ENCODE assay signal across 10 mouse cellular contexts in the genomic region with DNA sequence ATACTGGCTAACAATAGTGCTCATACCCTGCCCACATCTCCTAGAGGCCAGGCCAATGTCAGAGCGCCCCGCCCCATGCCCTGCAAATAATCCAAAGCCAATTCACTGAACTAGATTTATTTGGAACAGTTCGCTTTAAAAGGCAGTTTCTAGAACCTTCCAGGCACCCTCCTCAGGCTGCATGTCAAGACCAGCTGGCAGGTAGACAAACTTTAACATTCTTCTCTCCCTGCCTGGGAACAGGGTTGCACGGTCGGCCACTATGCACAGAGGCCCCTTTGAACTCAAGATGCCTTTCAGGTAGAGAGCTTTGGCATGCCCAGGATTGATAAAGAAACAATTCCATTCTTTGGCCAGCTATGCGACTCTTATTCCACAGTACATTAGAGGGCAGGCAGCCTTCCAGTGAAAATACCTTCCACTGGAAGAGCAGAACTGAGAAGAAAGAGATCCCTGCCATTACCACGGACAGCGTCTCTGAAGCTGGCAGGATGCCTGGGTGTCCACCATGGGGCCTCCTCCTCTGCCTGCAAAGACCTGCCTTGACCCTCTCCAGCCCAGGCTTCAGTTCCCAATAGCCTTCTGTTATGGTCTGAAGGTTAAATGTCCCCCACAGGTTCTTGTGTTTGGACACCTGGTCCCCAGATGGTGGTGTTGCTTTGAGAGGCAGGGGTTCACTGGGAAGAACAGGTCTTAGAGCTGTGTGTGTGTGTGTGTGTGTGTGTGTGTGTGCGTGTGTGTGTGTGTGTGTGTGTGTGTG.
DNase-seq lines count a peak whose midpoint lies in the region; ATAC-seq and TF ChIP-seq lines count a peak whose summit lies in the region.
"Had no signal": no experiment of that assay in that cellular context is flagged by ENCODE, and none has a peak within 500 bp of the region (broad histone marks: within the 10 kb centered on the region; RNA-seq: fewer than 3 reads in every experiment).

No protein-coding gene starts in this region.

- no peaks in the 10 kb centered on the region for H3K9me3 ChIP-seq in hindbrain, embryonic 13.5 days
- no peaks in the 10 kb centered on the region for H3K9me3 ChIP-seq in intestine, embryonic 16.5 days (ENCODE audit: control insufficient read depth, low read length)
- H3K9me3 ChIP-seq: forebrain, embryonic 13.5 days; neural tube, embryonic 12.5 days had no signal

- WGBS in hindbrain, embryonic 13.5 days = 79% methylated on average over 9 of the region's 9 CpGs
- 72% methylated on average over 9 of the region's 9 CpGs for WGBS in intestine, embryonic 16.5 days

- H3K27ac ChIP-seq in hindbrain, embryonic 13.5 days = 0 out of 2 replicates have a peak overlapping the region, but pooled peaks have one; percentile 12
- no peak overlapping the region for H3K27ac ChIP-seq in intestine, embryonic 16.5 days (ENCODE audit: low read length)
- H3K27ac ChIP-seq: forebrain, embryonic 13.5 days; neural tube, embryonic 12.5 days had no signal

- no peak overlapping the region for H3K4me3 ChIP-seq in hindbrain, embryonic 13.5 days
- no peak overlapping the region for H3K4me3 ChIP-seq in intestine, embryonic 16.5 days (ENCODE audit: low read length)
- H3K4me3 ChIP-seq: forebrain, embryonic 13.5 days; neural tube, embryonic 12.5 days had no signal

- no peak overlapping the region for H3K4me2 ChIP-seq in hindbrain, embryonic 13.5 days
- H3K4me2 ChIP-seq in intestine, embryonic 16.5 days (ENCODE audit: low read depth, low read length) = no peak overlapping the region
- H3K4me2 ChIP-seq: forebrain, embryonic 13.5 days; neural tube, embryonic 12.5 days had no signal

- H3K36me3 ChIP-seq in hindbrain, embryonic 13.5 days = peaks cover 22% of the 10 kb centered on the region
- H3K36me3 ChIP-seq in intestine, embryonic 16.5 days (ENCODE audit: control insufficient read depth, insufficient read depth, low read length) = no peaks in the 10 kb centered on the region
- H3K36me3 ChIP-seq: neural tube, embryonic 12.5 days had no signal

- ATAC-seq in hindbrain, embryonic 13.5 days (ENCODE audit: low FRiP score) = no peak
- no peak for ATAC-seq in intestine, embryonic 16.5 days
- ATAC-seq: forebrain, embryonic 13.5 days had no signal

- no peak overlapping the region for H3K9ac ChIP-seq in hindbrain, embryonic 13.5 days
- H3K9ac ChIP-seq in intestine, embryonic 16.5 days (ENCODE audit: low read depth, low read length) = no peak overlapping the region
- H3K9ac ChIP-seq: forebrain, embryonic 13.5 days; neural tube, embryonic 12.5 days had no signal

- TF ChIP-seq POLR2A in brain, embryonic 14.5 days (IDR thresholded peaks at IDR 0.05; ENCODE audit: borderline replicate concordance, extremely low read depth, insufficient read depth, insufficient read length, poor library complexity, severe bottlenecking) = no peak

- H3K27me3 ChIP-seq in hindbrain, embryonic 13.5 days = no peaks in the 10 kb centered on the region
- no peaks in the 10 kb centered on the region for H3K27me3 ChIP-seq in intestine, embryonic 16.5 days (replicated peaks; ENCODE audit: control insufficient read depth, insufficient read depth, low read length)
- H3K27me3 ChIP-seq: forebrain, embryonic 13.5 days; neural tube, embryonic 12.5 days had no signal

- no peaks in the 10 kb centered on the region for H3K4me1 ChIP-seq in hindbrain, embryonic 13.5 days (replicated peaks)
- H3K4me1 ChIP-seq in intestine, embryonic 16.5 days (ENCODE audit: control insufficient read depth, insufficient read depth, low read length) = no peaks in the 10 kb centered on the region
- H3K4me1 ChIP-seq: forebrain, embryonic 13.5 days; neural tube, embryonic 12.5 days had no signal

- no peak for TF ChIP-seq CTCF in brain, embryonic 14.5 days (IDR thresholded peaks at IDR 0.05; ENCODE audit: borderline replicate concordance, extremely low read depth, insufficient read depth, insufficient read length)

- DNase-seq in layer of hippocampus, postnatal 10 days (ENCODE audit: low spot score in 2 of 2) = peak; percentile 35 to 52
- DNase-seq in layer of hippocampus, adult 8-10 months (ENCODE audit: low spot score in 2 of 2) = no peak
- peak; percentile 33 for DNase-seq in brain, embryonic 14.5 days (ENCODE audit: low read depth)
- DNase-seq in cerebellum, postnatal 36 days = peak; percentile 68
- DNase-seq in B cell, adult 2 months = no peak
- no peak for DNase-seq in kidney, adult 9 months

Comparison
In these comparisons a context has a peak if more than half of its experiments do, and no peak if none do; other contexts are left out.
1. DNase-seq: peak in layer of hippocampus, postnatal 10 days (2 of 2), brain, embryonic 14.5 days (single experiment) and cerebellum, postnatal 36 days (2 of 2); none in layer of hippocampus, adult 8-10 months (0 of 2), B cell, adult 2 months (0 of 2) and kidney, adult 9 months (single experiment).